Mouse (Mus musculus) testis, adult 2 months (tissue): ENCODE measurements at regions not wholly inside any gene's neighbourhood (a gene's known extent, or its start where the extent isn't known, plus 50 kb on each side); places are given as distances from the start of the nearest gene placed in this dataset.

Source experiments
- H3K27ac ChIP-seq: fragments of 200-500 bp; 2 replicates; pipeline ENCODE4 v1.5.1; 2012; ENCODE audit warnings: low read depth, low read length; ENCODE audit not compliant: control insufficient read depth, insufficient read depth
- H3K27me3 ChIP-seq: fragments of 200-500 bp; 2 replicates; pipeline ENCODE4 v1.6.1; 2012; ENCODE audit warnings: mild to moderate bottlenecking, low read length, moderate library complexity; ENCODE audit not compliant: control insufficient read depth, insufficient read depth
- H3K36me3 ChIP-seq: fragments of 200-500 bp; 2 replicates; pipeline ENCODE4 v1.6.1; 2012; ENCODE audit warnings: mild to moderate bottlenecking, low read length; ENCODE audit not compliant: control insufficient read depth, insufficient read depth
- H3K4me1 ChIP-seq: fragments of 200-500 bp; 2 replicates; pipeline ENCODE4 v1.6.1; 2012; ENCODE audit warnings: low read length; ENCODE audit not compliant: control insufficient read depth, insufficient read depth
- H3K4me3 ChIP-seq: fragments of 200-500 bp; 2 replicates; pipeline ENCODE4 v1.5.1; 2012; ENCODE audit warnings: low read depth, mild to moderate bottlenecking, low read length, moderate library complexity, mixed read lengths; ENCODE audit not compliant: control insufficient read depth
- CTCF ChIP-seq: fragments of 200-500 bp; IDR thresholded peaks from 2 replicates; pipeline ENCODE4 v1.5.1; 2012; ENCODE audit warnings: low read depth, mild to moderate bottlenecking, inconsistent platforms, low read length, moderate library complexity; ENCODE audit not compliant: control insufficient read depth, insufficient read depth, insufficient replicate concordance
- POLR2A ChIP-seq: fragments of 200-500 bp; IDR thresholded peaks from 2 replicates; pipeline ENCODE4 v1.6.1; 2012; ENCODE audit warnings: low read depth, mild to moderate bottlenecking, inconsistent platforms, low read length, moderate library complexity; ENCODE audit not compliant: control insufficient read depth

DNA sequence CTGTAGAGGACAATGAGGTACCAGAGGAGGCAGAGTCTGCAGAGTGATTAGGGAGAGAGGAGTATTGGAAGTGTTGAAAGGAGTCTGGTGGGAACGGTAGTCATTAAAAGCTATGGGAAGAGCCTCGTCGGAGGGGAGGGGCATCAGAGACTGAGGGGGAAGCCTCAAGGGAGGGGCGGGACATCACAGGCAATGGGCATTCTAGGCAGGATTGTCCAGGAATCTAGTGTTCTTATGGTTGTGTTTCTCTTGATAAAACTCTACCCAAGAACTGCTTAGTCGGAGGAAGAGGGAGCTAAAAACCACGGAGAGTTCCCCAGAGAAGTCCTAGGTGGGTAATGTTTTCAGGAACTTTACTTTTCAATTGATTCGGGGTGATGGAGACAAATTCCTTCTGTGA, 90.2 kb downstream of the Sec23ip start:
- TF ChIP-seq POLR2A (no peak), CTCF (no peak)
- H3K4me3 ChIP-seq, result no peak overlapping the region
- H3K36me3 ChIP-seq, result no peaks in the 10 kb centered on the region
- peaks cover 2% of the 10 kb centered on the region; the same call in 1 of the 2 replicates for H3K4me1 ChIP-seq
- no peak overlapping the region for H3K27ac ChIP-seq
- H3K27me3 ChIP-seq, result no peaks in the 10 kb centered on the region

DNA sequence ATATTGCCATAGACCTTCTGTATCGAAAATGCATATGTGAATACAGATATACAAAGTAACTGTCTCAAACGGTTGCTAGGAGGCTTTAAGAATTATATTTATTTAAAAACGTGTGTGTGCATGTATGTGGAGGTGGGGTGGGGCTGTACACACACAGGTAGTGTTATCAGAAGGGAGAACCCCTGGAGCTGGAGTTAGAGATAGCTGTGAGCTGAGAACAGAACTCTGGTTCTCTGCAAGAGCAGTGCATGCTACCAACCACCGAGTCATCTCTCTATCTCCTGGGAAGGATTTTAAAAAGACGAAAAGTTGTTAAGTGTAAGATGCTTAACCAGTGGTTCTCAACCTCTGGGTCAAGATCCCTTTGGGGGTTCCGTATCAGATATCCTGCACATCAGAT, 91.7 kb downstream of the Sec23ip start:
- H3K4me3 ChIP-seq, result no peak overlapping the region
- H3K27me3 ChIP-seq, result no peaks in the 10 kb centered on the region
- H3K4me1 ChIP-seq, result peaks cover 2% of the 10 kb centered on the region; the same call in 1 of the 2 replicates
- H3K36me3 ChIP-seq, result no peaks in the 10 kb centered on the region
- no peak overlapping the region for H3K27ac ChIP-seq
- TF ChIP-seq POLR2A (no peak), CTCF (no peak)

DNA sequence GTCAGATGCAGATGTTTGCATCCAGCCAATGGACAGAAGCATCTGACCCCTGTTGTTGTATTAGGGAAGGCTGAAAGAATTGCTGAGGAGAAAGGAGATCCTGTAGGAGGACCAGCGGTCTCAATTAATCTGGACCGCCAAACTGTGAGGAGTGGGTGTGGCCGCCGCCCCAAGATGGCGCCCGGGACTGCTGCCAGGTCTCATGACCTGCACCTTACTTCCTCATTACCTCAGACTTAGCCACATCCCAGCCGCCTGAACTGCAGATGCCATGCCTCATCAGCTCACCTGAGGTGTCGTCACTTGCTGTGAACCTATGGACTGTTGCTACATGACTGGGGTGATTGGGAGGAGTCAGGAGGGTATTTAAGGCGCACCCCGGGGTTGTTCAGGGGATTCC, 97.8 kb downstream of the Sec23ip start:
- H3K36me3 ChIP-seq, result no peaks in the 10 kb centered on the region

DNA sequence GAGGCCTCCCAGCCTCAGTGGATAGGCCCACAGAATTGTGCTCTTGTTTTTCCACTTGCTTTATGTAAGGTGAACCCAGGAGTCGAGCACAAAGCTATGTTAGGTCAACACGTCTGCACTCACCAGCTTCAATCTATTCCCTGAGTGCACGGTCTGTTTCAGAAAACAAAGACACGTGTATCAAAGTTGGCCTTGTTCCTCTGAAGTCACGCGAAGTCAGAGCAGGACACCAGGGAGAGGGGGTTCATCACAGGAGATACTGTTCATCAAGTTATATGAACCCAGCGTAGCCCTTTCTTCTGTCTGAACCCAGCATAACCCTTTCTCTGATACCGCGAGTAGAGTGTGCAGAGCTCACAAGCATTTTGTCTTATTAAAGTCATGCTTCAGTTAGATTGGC, 98.8 kb downstream of the Sec23ip start:
- H3K4me3 ChIP-seq, result no peak overlapping the region
- TF ChIP-seq POLR2A (no peak), CTCF (no peak)
- H3K4me1 ChIP-seq, result no peaks in the 10 kb centered on the region
- no peaks in the 10 kb centered on the region for H3K36me3 ChIP-seq
- H3K27ac ChIP-seq, result no peak overlapping the region
- H3K27me3 ChIP-seq, result no peaks in the 10 kb centered on the region

More for the DNA sequence above, 97.8 kb downstream of the Sec23ip start:
- Histone ChIP-seq H3K4me1 (no peaks in the 10 kb centered on the region), H3K27ac (no peak overlapping the region), H3K27me3 (no peaks in the 10 kb centered on the region), H3K4me3 (no peak overlapping the region)
- TF ChIP-seq POLR2A (no peak), CTCF (no peak)

DNA sequence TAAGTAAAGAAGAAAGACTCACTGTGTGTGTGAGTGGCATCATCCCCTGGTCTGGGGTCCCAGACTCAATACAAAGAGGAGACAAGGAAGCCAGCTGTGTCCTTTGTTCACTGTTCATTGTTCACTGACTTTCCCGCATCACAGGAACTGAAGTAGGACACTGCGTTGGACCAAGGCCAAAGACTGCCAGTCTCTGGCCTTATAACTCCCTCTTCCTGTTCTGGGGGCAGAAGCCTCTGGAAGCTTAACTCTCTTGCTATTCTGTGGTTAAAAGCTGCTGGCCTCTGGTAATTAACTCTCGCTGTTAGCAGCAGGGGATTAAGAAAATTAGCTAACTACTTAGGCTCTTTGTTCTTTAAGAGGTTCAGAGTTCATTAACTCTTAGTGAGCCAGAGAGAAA, 104.5 kb downstream of the Sec23ip start:
- H3K4me1 ChIP-seq, result no peaks in the 10 kb centered on the region
- no peak overlapping the region for H3K27ac ChIP-seq
- H3K27me3 ChIP-seq, result no peaks in the 10 kb centered on the region
- TF ChIP-seq CTCF, result no peak
- TF ChIP-seq POLR2A, result no peak
- no peaks in the 10 kb centered on the region for H3K36me3 ChIP-seq
- H3K4me3 ChIP-seq, result no peak overlapping the region

DNA sequence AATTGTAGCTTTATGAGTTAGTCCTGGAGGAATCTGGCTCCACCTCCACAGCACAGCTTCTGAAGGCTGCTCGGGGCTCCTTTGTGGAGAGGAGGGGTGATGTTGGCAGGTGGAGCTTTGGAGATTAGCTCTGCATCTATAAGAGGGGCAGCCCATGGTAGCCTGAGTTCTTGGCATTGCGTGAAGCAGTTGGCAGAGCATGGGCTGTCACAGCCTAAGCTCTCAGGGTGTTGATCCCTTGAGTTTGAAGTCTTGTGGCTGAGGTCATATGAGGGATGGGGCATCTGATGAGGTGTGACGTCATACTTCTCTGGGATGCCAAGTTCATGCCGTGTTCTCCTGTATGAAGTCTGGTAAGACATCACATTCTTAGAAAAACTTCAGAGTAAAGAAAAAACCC, 109.5 kb downstream of the Sec23ip start:
- H3K36me3 ChIP-seq, result no peaks in the 10 kb centered on the region
- no peaks in the 10 kb centered on the region for H3K4me1 ChIP-seq
- TF ChIP-seq CTCF, result no peak
- no peak for TF ChIP-seq POLR2A
- H3K27ac ChIP-seq, result no peak overlapping the region
- H3K27me3 ChIP-seq, result no peaks in the 10 kb centered on the region
- no peak overlapping the region for H3K4me3 ChIP-seq

DNA sequence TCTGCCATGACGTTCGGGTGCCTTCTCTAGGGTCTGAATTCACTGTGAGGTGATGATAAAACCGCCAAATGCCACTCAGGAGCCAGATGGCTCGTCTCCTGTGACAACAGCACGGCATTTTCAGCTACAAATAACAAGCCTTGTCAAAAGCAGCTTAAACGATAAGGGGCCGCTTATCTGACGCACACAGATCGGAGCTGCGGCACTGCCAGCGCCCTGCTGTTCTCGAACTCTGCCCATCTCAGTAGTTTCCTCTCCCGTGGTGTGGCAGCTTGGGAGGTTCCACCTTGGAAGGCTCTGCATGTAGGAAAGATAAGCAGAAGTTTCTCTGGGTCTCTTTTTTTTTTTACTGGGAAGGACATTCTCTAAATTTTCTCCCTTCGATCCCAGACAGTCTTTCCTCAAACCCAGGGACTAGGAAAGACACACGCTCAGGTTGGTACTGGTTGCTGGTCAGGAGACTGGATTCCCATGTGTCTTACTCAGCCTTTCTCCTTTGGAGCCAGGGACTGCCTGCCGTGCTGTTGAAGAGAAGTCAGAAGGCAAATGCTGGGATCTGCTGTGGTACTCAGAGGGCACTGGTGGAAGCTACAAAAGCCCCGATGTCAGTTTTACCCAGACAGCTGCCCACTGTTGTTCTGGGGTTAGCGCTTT, 110.1 kb downstream of the Sec23ip start:
- H3K4me1 ChIP-seq, result no peaks in the 10 kb centered on the region
- no peak overlapping the region for H3K4me3 ChIP-seq
- no peak for TF ChIP-seq CTCF
- TF ChIP-seq POLR2A, result no peak
- no peaks in the 10 kb centered on the region for H3K36me3 ChIP-seq
- no peaks in the 10 kb centered on the region for H3K27me3 ChIP-seq
- no peak overlapping the region for H3K27ac ChIP-seq
